ENCODE assay signal across 11 mouse cellular contexts in the genomic region with DNA sequence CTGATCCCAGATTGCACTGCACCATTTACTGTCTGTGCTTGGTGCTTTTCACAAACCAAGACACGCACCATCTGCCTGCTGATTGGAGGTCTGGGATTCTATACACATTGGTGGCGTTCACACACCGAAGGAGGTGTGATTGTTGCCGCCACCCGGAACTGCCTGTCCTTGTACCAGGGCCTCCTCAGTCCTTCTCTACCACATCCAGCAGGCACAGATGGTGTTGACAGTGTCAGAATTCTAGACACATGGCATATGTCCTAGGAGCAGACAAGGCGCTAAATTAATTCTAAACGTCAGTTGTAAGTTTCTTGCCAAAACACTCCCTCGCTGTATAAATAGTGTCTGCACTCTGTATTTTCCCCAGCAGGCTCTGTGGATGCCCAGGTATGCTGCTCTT.
A peak's percentile ranks its signal among the peaks of the same experiment; 100 is the strongest.
DNase-seq lines count a peak whose midpoint lies in the region; ATAC-seq lines count a peak whose summit lies in the region.
"Had no signal": no experiment of that assay in that cellular context is flagged by ENCODE, and none has a peak within 500 bp of the region (broad histone marks: within the 10 kb centered on the region; RNA-seq: fewer than 3 reads in every experiment).

No protein-coding gene starts in this region.

- intact Hi-C loops in left cerebral cortex, postnatal 14 days (cut with DNase I), result no loop called here

- 32% methylated on average over 8 of the region's 8 CpGs for WGBS in heart, embryonic 16.5 days

- no peaks in the 10 kb centered on the region for H3K9me3 ChIP-seq in heart, embryonic 16.5 days (replicated peaks; ENCODE audit: control insufficient read depth, low read length)
- H3K9me3 ChIP-seq: embryonic facial prominence, embryonic 15.5 days; lung, embryonic 15.5 days had no signal

- no peaks in the 10 kb centered on the region for H3K36me3 ChIP-seq in heart, embryonic 16.5 days (ENCODE audit: control insufficient read depth, insufficient read depth)
- H3K36me3 ChIP-seq: embryonic facial prominence, embryonic 15.5 days; lung, embryonic 15.5 days had no signal

- H3K4me2 ChIP-seq in heart, embryonic 16.5 days (ENCODE audit: low read depth, low read length), result peak overlapping the region; percentile 26
- H3K4me2 ChIP-seq: embryonic facial prominence, embryonic 15.5 days; lung, embryonic 15.5 days had no signal

- peak overlapping the region; percentile 83 for H3K27ac ChIP-seq in heart, embryonic 16.5 days (ENCODE audit: low read length)
- H3K27ac ChIP-seq: embryonic facial prominence, embryonic 15.5 days; lung, embryonic 15.5 days had no signal

- peak; percentile 91 for ATAC-seq in heart, embryonic 16.5 days (replicated peaks; ENCODE audit: extremely low read depth, insufficient read depth, low FRiP score)
- no peak for ATAC-seq in activated CD4-positive, CD25-positive, alpha-beta regulatory T cell, adult 4 months

- H3K9ac ChIP-seq in heart, embryonic 16.5 days (ENCODE audit: low read length), result no peak overlapping the region
- H3K9ac ChIP-seq: embryonic facial prominence, embryonic 15.5 days; lung, embryonic 15.5 days had no signal

- H3K4me3 ChIP-seq in heart, embryonic 16.5 days (ENCODE audit: low read length), result peak overlapping the region; percentile 11; the same call in 1 of the 2 replicates
- H3K4me3 ChIP-seq: embryonic facial prominence, embryonic 15.5 days; lung, embryonic 15.5 days had no signal

- H3K4me1 ChIP-seq in heart, embryonic 16.5 days (ENCODE audit: control insufficient read depth, insufficient read depth, low read length), result peaks cover 12% of the 10 kb centered on the region
- H3K4me1 ChIP-seq: lung, embryonic 15.5 days had no signal

- peak; percentile 22 to 23 for DNase-seq in cerebellum, postnatal 10 days
- DNase-seq in cerebellum, postnatal 4 days (ENCODE audit: low spot score in 2 of 2), result no peak
- DNase-seq in brain, embryonic 18.5 days (ENCODE audit: low read depth, low spot score), result peak; percentile 74
- DNase-seq in left cerebral cortex, postnatal 14 days (ENCODE audit: low spot score in 2 of 2), result peak; percentile 68 to 92
- DNase-seq in thymus, postnatal 25 days, result no peak
- DNase-seq in adrenal gland, postnatal 25 days, result no peak
- DNase-seq: kidney, adult 11 months had no signal

- H3K27me3 ChIP-seq in heart, embryonic 16.5 days (ENCODE audit: control insufficient read depth, insufficient read depth, low read length), result no peaks in the 10 kb centered on the region
- H3K27me3 ChIP-seq: embryonic facial prominence, embryonic 15.5 days; lung, embryonic 15.5 days had no signal

Comparison
In these comparisons a context has a peak if more than half of its experiments do, and no peak if none do; other contexts are left out.
1. DNase-seq: peak in cerebellum, postnatal 10 days (2 of 2), brain, embryonic 18.5 days (single experiment) and left cerebral cortex, postnatal 14 days (2 of 2); none in cerebellum, postnatal 4 days (0 of 2), thymus, postnatal 25 days (single experiment) and adrenal gland, postnatal 25 days (single experiment).